Mouse (Mus musculus): ENCODE results near the gene Mrpl45. TPM values are rescaled to one million over a fixed set of nuclear protein-coding genes. Genes with fewer than 3 reads are reported as not detected.

Gene Mrpl45
- polyA plus RNA-seq, 1 experiment, result 103 TPM

DNA sequence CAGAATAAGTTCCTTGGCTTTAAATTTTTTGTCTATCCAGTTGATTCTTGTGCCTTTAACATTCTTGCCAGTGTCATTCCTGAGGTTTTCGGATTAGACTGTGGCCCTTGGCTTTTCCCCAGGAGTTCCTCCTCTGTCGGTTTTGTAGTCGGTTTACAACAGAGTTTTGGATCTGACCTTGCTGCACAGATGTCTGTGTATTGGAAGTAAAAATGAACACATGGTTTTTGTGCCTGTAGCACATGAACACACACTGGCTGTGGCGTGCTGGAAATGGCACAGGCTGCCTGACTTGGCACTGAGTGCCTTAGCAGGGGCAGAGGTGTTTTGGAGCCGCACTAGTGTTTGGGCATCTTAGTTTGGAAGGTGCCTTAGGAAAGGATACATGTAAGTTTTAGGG, 53.0 kb downstream of the Mrpl45 start:
- Histone ChIP-seq H3K27me3 (ENCODE audit: control insufficient read depth, insufficient read depth, low read length, poor library complexity, severe bottlenecking) (no peaks in the 10 kb centered on the region), H3K4me3 (ENCODE audit: low read depth, low read length) (no peak overlapping the region), H3K36me3 (ENCODE audit: control insufficient read depth, insufficient read depth, low read length, poor library complexity, severe bottlenecking) (no peaks in the 10 kb centered on the region), H3K27ac (ENCODE audit: insufficient read depth, low read length) (no peak overlapping the region), H3K4me1 (ENCODE audit: control insufficient read depth, insufficient read depth, low read length) (no peaks in the 10 kb centered on the region), H3K9ac (ENCODE audit: low read depth, poor library complexity, severe bottlenecking) (no peak overlapping the region), H3K9me3 (replicated peaks; ENCODE audit: control insufficient read depth, insufficient read depth, low read length, poor library complexity, severe bottlenecking) (no peaks in the 10 kb centered on the region)
- TF ChIP-seq CTCF (IDR thresholded peaks at IDR 0.05; ENCODE audit: low read depth, low read length) (no peak), EP300 (IDR thresholded peaks at IDR 0.05; ENCODE audit: insufficient read depth, low read depth, low read length) (no peak)

DNA sequence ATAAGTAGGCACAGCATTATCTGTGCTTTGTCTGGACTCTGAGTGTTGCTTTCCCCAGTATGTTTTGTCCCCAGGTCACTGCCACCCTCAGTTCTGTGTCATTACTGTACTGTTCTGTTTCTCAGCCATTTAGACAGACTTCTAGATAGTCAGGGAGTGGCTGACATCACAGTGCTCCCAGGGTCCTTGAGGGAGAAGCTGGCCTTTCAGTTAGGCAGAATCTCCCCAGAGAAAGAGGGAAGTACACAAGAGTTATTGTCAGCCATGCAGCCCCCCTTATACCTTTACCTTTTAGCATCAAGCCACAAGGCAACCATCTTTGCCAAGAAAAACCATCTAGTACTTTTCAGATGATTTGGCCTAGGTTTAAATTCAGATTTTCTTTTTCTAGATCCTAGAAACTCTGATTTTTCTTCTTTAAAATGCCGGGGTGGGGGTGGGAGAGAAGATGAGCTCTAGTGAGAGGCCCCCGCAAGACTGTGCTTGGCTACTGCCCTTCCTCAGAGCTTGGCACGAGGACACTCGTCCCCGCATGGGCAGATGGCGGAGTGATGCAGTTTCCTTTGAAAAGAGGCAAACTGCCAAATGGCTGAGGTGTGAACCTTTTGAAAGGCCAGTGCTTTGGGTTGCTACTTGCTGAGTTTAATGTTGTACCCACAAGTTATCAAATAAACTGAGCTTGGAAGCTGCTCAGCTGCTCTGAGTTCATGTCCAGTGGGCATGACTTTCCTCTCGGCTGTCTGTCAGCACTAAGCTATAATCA, 55.0 kb downstream of the Mrpl45 start:
- H3K4me1 ChIP-seq (ENCODE audit: control insufficient read depth, insufficient read depth, low read length), result no peaks in the 10 kb centered on the region
- H3K27ac ChIP-seq (ENCODE audit: insufficient read depth, low read length), result no peak overlapping the region
- no peaks in the 10 kb centered on the region for H3K27me3 ChIP-seq (ENCODE audit: control insufficient read depth, insufficient read depth, low read length, poor library complexity, severe bottlenecking)
- H3K9me3 ChIP-seq (replicated peaks; ENCODE audit: control insufficient read depth, insufficient read depth, low read length, poor library complexity, severe bottlenecking), result no peaks in the 10 kb centered on the region
- H3K9ac ChIP-seq (ENCODE audit: low read depth, poor library complexity, severe bottlenecking), result no peak overlapping the region
- H3K4me3 ChIP-seq (ENCODE audit: low read depth, low read length), result no peak overlapping the region
- TF ChIP-seq POLR2A (IDR thresholded peaks at IDR 0.05; ENCODE audit: insufficient read depth, low read length), result no peak
- TF ChIP-seq CTCF (IDR thresholded peaks at IDR 0.05; ENCODE audit: low read depth, low read length), result no peak
- TF ChIP-seq EP300 (IDR thresholded peaks at IDR 0.05; ENCODE audit: insufficient read depth, low read depth, low read length), result no peak
- H3K36me3 ChIP-seq (ENCODE audit: control insufficient read depth, insufficient read depth, low read length, poor library complexity, severe bottlenecking), result peaks cover 5% of the 10 kb centered on the region; the same call in 1 of the 2 replicates

DNA sequence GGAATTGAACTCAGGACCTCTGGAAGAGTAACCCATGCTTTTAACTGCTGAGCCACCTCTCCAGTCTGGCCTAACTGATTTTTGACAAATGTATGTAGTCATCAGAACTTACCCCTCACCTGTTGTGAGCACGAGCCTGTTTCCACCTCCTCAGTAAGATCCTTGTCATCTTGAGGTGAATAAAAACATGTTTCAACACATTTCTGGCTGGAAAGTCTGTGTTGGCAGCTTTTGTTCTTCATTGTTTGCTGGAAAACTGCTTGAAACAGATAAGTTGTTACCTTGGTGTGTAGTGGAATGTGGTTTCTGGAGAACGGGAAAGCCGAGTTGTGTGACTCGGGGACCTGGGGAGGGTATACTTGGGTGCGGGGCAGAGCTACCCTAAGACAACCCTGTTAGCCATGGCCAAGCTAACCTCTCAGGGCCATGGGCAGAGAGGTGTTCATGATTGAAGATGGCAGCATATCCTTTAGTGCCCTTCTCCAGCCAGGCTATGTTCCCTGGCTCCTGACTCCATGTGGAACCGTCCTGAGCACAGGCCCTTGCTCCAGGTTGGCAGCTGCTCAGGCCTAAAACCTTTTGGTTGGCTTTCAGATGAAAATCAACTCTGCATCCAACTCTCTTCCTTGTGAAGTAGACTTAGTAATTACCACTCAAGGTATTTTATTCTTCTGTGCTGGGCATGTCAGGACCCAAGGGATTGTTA, 56.8 kb downstream of the Mrpl45 start:
- no peaks in the 10 kb centered on the region for H3K4me1 ChIP-seq (ENCODE audit: control insufficient read depth, insufficient read depth, low read length)
- no peak overlapping the region for H3K27ac ChIP-seq (ENCODE audit: insufficient read depth, low read length)
- H3K27me3 ChIP-seq (ENCODE audit: control insufficient read depth, insufficient read depth, low read length, poor library complexity, severe bottlenecking), result no peaks in the 10 kb centered on the region
- no peak for TF ChIP-seq POLR2A (IDR thresholded peaks at IDR 0.05; ENCODE audit: insufficient read depth, low read length)
- no peak for TF ChIP-seq CTCF (IDR thresholded peaks at IDR 0.05; ENCODE audit: low read depth, low read length)
- no peak for TF ChIP-seq EP300 (IDR thresholded peaks at IDR 0.05; ENCODE audit: insufficient read depth, low read depth, low read length)
- no peaks in the 10 kb centered on the region for H3K9me3 ChIP-seq (replicated peaks; ENCODE audit: control insufficient read depth, insufficient read depth, low read length, poor library complexity, severe bottlenecking)
- peaks cover 7% of the 10 kb centered on the region; the same call in 1 of the 2 replicates for H3K36me3 ChIP-seq (ENCODE audit: control insufficient read depth, insufficient read depth, low read length, poor library complexity, severe bottlenecking)
- no peak overlapping the region for H3K9ac ChIP-seq (ENCODE audit: low read depth, poor library complexity, severe bottlenecking)
- H3K4me3 ChIP-seq (ENCODE audit: low read depth, low read length), result no peak overlapping the region

DNA sequence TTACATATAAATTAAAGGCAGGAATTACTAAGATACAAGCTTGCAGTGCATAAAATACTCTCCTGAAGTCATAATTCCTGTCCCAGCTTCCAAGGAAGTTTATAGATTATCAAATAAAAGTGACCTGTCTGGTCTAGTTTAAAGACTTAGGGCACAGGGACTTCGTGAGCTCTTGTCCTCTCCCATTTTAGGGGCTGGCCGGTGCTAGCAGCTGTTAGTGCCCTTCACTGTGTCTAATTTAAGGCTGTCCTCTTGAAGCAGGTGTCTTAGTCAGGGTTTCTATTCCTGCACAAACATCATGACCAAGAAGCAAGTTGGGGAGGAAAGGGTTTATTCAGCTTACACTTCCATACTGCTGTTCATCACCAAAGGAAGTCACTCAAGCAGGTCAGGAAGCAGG, 57.9 kb downstream of the Mrpl45 start:
- Histone ChIP-seq H3K9me3 (replicated peaks; ENCODE audit: control insufficient read depth, insufficient read depth, low read length, poor library complexity, severe bottlenecking) (no peaks in the 10 kb centered on the region), H3K27me3 (ENCODE audit: control insufficient read depth, insufficient read depth, low read length, poor library complexity, severe bottlenecking) (no peaks in the 10 kb centered on the region), H3K4me1 (ENCODE audit: control insufficient read depth, insufficient read depth, low read length) (no peaks in the 10 kb centered on the region), H3K27ac (ENCODE audit: insufficient read depth, low read length) (no peak overlapping the region), H3K9ac (ENCODE audit: low read depth, poor library complexity, severe bottlenecking) (no peak overlapping the region), H3K4me3 (ENCODE audit: low read depth, low read length) (no peak overlapping the region), H3K36me3 (ENCODE audit: control insufficient read depth, insufficient read depth, low read length, poor library complexity, severe bottlenecking) (peaks cover 10% of the 10 kb centered on the region; the same call in 1 of the 2 replicates)
- TF ChIP-seq POLR2A (IDR thresholded peaks at IDR 0.05; ENCODE audit: insufficient read depth, low read length) (no peak), CTCF (IDR thresholded peaks at IDR 0.05; ENCODE audit: low read depth, low read length) (no peak), EP300 (IDR thresholded peaks at IDR 0.05; ENCODE audit: insufficient read depth, low read depth, low read length) (no peak)

Other genes with a start within 250 kb of the Mrpl45 start
- 0.24 TPM in 1 of 2 replicates, not detected in the other for gene Tbx21, start 200.4 kb upstream of the Mrpl45 start, polyA plus RNA-seq (2011; ENCODE audit: insufficient read depth, insufficient read length, low read depth, missing spikeins)
- gene Tbkbp1, start 164.2 kb upstream of the Mrpl45 start, polyA plus RNA-seq (2011; ENCODE audit: insufficient read depth, insufficient read length, low read depth, missing spikeins), result 5.4 and 6.1 TPM in 2 replicates
- gene Kpnb1, start 127.8 kb upstream of the Mrpl45 start, polyA plus RNA-seq (2011; ENCODE audit: insufficient read depth, insufficient read length, low read depth, missing spikeins), result 316 and 345 TPM in 2 replicates
- 213 and 223 TPM in 2 replicates for gene Npepps, start 35.1 kb upstream of the Mrpl45 start, polyA plus RNA-seq (2011; ENCODE audit: insufficient read depth, insufficient read length, low read depth, missing spikeins)
- 0.14 and 0.24 TPM in 2 replicates for gene Gpr179, start 36.4 kb downstream of the Mrpl45 start, polyA plus RNA-seq (2011; ENCODE audit: insufficient read depth, insufficient read length, low read depth, missing spikeins)
- gene Socs7, start 46.8 kb downstream of the Mrpl45 start, polyA plus RNA-seq (2011; ENCODE audit: insufficient read depth, insufficient read length, low read depth, missing spikeins), result 21.1 and 25.5 TPM in 2 replicates
- gene Arhgap23, start 99.8 kb downstream of the Mrpl45 start, polyA plus RNA-seq (2011; ENCODE audit: insufficient read depth, insufficient read length, low read depth, missing spikeins), result 30.3 and 32.5 TPM in 2 replicates
- gene 4933428G20Rik, start 184.6 kb downstream of the Mrpl45 start, polyA plus RNA-seq (2011; ENCODE audit: insufficient read depth, insufficient read length, low read depth, missing spikeins), result not detected in 2 replicates